Mouse (Mus musculus) olfactory bulb, adult 2 months (tissue): ENCODE measurements around the gene Grk5.

Experiments used
- CTCF ChIP-seq: fragments of 200-500 bp; IDR thresholded peaks from 2 replicates; pipeline ENCODE4 v1.5.1; 2012; ENCODE audit warnings: low read depth, mild to moderate bottlenecking, low read length, moderate library complexity; ENCODE audit not compliant: insufficient read depth
- POLR2A ChIP-seq: fragments of 200-500 bp; IDR thresholded peaks from 2 replicates; pipeline ENCODE4 v1.6.1; 2012; ENCODE audit warnings: mild to moderate bottlenecking, low read depth, low read length, moderate library complexity; ENCODE audit not compliant: insufficient read depth

GRCm38 (mm10) chr19:60950056-60950869 is 60.7 kb downstream of the Grk5 start:
- TF ChIP-seq CTCF (no peak), POLR2A (no peak)
